Mouse (Mus musculus): ENCODE data around the gene Scamp2. TPM values are rescaled to one million over a fixed set of nuclear protein-coding genes. Genes with fewer than 3 reads are reported as not detected.

The Scamp2 gene
- polyA plus RNA-seq, 1 experiment: 65.2 TPM

GRCm38 (mm10) chr9:57614786-57615185, 54.0 kb downstream of the Scamp2 start:
- TF ChIP-seq POLR2A (IDR thresholded peaks at IDR 0.05; ENCODE audit: borderline replicate concordance, extremely low read depth, insufficient read depth, insufficient read length, poor library complexity, severe bottlenecking): no peak
- TF ChIP-seq CTCF (IDR thresholded peaks at IDR 0.05; ENCODE audit: borderline replicate concordance, extremely low read depth, insufficient read depth, insufficient read length): no peak
- DNase-seq (ENCODE audit: low read depth): no peak

DNA sequence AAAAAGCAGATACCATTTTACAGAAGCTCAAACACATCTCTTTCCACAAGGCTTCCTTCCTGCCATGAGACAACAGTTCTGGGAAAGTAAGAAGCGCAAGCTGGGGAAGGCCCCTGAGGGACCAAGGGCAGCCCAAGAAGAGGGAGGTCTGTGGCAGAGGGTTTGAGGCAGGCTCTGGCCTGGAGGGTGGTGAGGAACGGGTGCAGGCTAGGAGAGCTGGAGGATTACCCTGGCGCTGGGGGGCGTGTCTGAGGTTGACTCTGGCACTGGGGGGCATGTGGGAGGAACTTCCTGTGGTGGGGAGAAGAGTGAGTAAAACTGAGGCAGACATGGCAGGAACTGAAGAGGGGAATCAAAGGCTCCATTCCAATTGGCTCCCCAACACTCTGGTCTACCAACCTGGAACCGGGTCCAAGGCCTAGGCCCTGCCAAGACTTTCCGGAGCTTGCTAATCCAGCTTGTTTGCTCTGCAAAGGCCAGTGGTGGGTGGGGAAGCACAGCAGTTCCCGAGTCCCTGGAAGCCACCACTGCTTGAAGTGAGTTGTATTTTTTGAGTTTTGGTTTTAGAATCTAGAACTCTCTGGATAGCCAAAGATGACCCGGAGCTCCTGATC, 56.9 kb downstream of the Scamp2 start:
- TF ChIP-seq CTCF (IDR thresholded peaks at IDR 0.05; ENCODE audit: borderline replicate concordance, extremely low read depth, insufficient read depth, insufficient read length) (no peak), POLR2A (IDR thresholded peaks at IDR 0.05; ENCODE audit: borderline replicate concordance, extremely low read depth, insufficient read depth, insufficient read length, poor library complexity, severe bottlenecking) (no peak)
- DNase-seq (ENCODE audit: low read depth): no peak

- no peak for DNase-seq (ENCODE audit: low read depth)
- TF ChIP-seq POLR2A (IDR thresholded peaks at IDR 0.05; ENCODE audit: borderline replicate concordance, extremely low read depth, insufficient read depth, insufficient read length, poor library complexity, severe bottlenecking) (no peak), CTCF (IDR thresholded peaks at IDR 0.05; ENCODE audit: borderline replicate concordance, extremely low read depth, insufficient read depth, insufficient read length) (no peak)
These were observed 58.1 kb downstream of the Scamp2 start for GRCm38 (mm10) chr9:57618854-57619253.

GRCm38 (mm10) chr9:57620674-57621073, 59.9 kb downstream of the Scamp2 start, which contains the start of gene Lman1l:
Lman1l (minus strand) TSS chr9:57620774.
- TF ChIP-seq POLR2A (IDR thresholded peaks at IDR 0.05; ENCODE audit: borderline replicate concordance, extremely low read depth, insufficient read depth, insufficient read length, poor library complexity, severe bottlenecking) (no peak), CTCF (IDR thresholded peaks at IDR 0.05; ENCODE audit: borderline replicate concordance, extremely low read depth, insufficient read depth, insufficient read length) (no peak)
- no peak for DNase-seq (ENCODE audit: low read depth)

- TF ChIP-seq CTCF (IDR thresholded peaks at IDR 0.05; ENCODE audit: borderline replicate concordance, extremely low read depth, insufficient read depth, insufficient read length) (no peak), POLR2A (IDR thresholded peaks at IDR 0.05; ENCODE audit: borderline replicate concordance, extremely low read depth, insufficient read depth, insufficient read length, poor library complexity, severe bottlenecking) (no peak)
- no peak for DNase-seq (ENCODE audit: low read depth)
These were observed 63.6 kb downstream of the Scamp2 start for GRCm38 (mm10) chr9:57624295-57624694.

DNA sequence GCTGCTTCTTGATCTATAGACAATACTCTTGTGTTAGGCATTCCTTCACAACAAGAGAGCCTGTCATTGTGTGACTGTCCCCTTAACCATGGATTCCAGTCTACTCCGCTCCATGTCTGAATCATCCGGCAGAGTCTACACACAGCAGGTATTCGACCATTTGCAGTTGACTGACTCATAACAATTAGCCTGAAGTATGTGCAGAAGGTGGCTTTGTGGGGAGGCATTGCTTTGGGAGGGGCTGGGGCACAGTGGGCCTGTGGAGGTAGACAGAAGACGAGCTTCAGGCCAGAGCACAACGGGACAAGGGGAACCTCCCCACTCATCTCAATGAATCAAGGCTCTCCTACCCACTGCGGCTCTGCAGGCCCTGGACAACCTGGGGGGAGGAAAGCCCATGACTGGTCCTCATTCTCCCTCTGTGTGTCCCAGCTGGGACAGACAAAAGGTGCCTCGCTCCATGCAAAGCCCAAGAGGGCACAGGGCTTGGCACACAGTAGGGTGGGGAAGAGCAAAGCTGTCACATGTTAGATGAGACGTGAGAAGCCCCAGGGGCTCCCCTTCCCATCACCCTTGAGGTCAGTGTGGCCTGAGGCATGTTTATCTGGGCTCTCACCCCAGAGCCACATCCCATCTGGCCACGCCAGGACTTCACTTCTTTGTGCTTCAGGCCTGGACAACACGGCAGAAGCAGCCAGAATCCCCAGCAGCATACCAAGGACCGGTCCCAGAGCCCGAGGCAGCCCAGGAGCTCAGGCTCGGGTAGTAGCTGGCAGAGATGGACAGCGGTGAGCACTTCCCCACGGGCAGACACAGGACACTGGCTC, 65.1 kb downstream of the Scamp2 start:
- TF ChIP-seq POLR2A (IDR thresholded peaks at IDR 0.05; ENCODE audit: borderline replicate concordance, extremely low read depth, insufficient read depth, insufficient read length, poor library complexity, severe bottlenecking) (no peak), CTCF (IDR thresholded peaks at IDR 0.05; ENCODE audit: borderline replicate concordance, extremely low read depth, insufficient read depth, insufficient read length) (no peak)

GRCm38 (mm10) chr9:57627191-57627590, 66.4 kb downstream of the Scamp2 start:
- no peak for TF ChIP-seq POLR2A (IDR thresholded peaks at IDR 0.05; ENCODE audit: borderline replicate concordance, extremely low read depth, insufficient read depth, insufficient read length, poor library complexity, severe bottlenecking)
- TF ChIP-seq CTCF (IDR thresholded peaks at IDR 0.05; ENCODE audit: borderline replicate concordance, extremely low read depth, insufficient read depth, insufficient read length): no peak
- no peak for DNase-seq (ENCODE audit: low read depth)

More for the DNA sequence above, 65.1 kb downstream of the Scamp2 start:
- DNase-seq (ENCODE audit: low read depth): no peak

DNA sequence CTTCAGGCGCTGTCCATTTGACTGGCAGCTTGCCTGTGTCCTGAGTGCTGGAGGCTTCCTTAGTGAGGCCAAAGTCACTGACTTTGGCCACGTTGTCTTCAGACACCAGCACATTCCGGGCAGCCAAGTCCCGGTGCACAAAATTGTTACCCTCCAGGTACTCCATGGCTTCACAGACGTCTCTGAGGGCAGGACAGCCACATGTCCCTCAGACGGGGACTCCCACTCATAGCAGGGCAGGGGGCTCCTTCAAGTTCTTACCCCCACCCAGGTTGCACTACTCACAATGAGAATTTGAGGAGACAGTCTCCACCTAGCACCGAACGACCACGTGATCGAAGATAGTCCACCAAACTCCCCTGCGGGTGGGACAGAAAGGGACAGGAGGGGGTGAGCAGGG, 67.1 kb downstream of the Scamp2 start:
- TF ChIP-seq POLR2A (IDR thresholded peaks at IDR 0.05; ENCODE audit: borderline replicate concordance, extremely low read depth, insufficient read depth, insufficient read length, poor library complexity, severe bottlenecking) (no peak), CTCF (IDR thresholded peaks at IDR 0.05; ENCODE audit: borderline replicate concordance, extremely low read depth, insufficient read depth, insufficient read length) (no peak)
- DNase-seq (ENCODE audit: low read depth): no peak

DNA sequence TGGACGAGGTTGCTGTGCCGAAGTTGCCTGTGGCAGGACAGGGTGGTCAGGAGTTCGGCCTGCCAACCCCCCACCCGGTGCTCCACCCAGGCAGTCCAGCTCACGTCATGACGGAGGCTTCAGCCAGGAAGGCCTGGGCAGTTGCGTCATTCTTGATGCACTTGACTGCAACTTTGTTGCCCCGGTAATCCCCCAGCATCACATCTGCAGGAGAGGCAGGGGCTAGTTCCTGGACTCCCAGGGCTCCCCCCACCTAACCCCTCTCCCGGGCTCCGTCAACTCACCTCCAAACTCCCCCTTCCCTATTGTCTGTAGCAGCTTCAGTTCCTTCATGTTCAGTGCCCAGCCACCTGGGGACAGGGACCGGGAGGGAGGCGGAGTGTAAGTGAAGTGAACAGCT, 68.0 kb downstream of the Scamp2 start:
- DNase-seq (ENCODE audit: low read depth): no peak
- TF ChIP-seq CTCF (IDR thresholded peaks at IDR 0.05; ENCODE audit: borderline replicate concordance, extremely low read depth, insufficient read depth, insufficient read length): no peak

- TF ChIP-seq POLR2A (IDR thresholded peaks at IDR 0.05; ENCODE audit: borderline replicate concordance, extremely low read depth, insufficient read depth, insufficient read length, poor library complexity, severe bottlenecking) (no peak), CTCF (IDR thresholded peaks at IDR 0.05; ENCODE audit: borderline replicate concordance, extremely low read depth, insufficient read depth, insufficient read length) (peak; percentile 99)
- DNase-seq (ENCODE audit: low read depth): peak; percentile 72
These were observed 68.6 kb downstream of the Scamp2 start for GRCm38 (mm10) chr9:57629118-57629874.

GRCm38 (mm10) chr9:57633481-57634024, 72.8 kb downstream of the Scamp2 start:
- peak; percentile 46 for DNase-seq (ENCODE audit: low read depth)
- TF ChIP-seq POLR2A (IDR thresholded peaks at IDR 0.05; ENCODE audit: borderline replicate concordance, extremely low read depth, insufficient read depth, insufficient read length, poor library complexity, severe bottlenecking) (no peak), CTCF (IDR thresholded peaks at IDR 0.05; ENCODE audit: borderline replicate concordance, extremely low read depth, insufficient read depth, insufficient read length) (no peak)
